Mouse (Mus musculus) hindbrain, embryonic 13.5 days (tissue): ENCODE measurements around the gene Hs6st2. TPM values are rescaled to one million over a fixed set of nuclear protein-coding genes. Genes with fewer than 3 reads are reported as not detected.

Experiments used
- ATAC-seq: fragments of 200-750 bp; cut with Nextera tagmentation; 2 replicates; pipeline ENCODE4 v1.8.0; 2017; ENCODE audit warnings: moderate TSS enrichment; ENCODE audit not compliant: low FRiP score
- H3K27ac ChIP-seq: fragments of 300-500 bp; sonication (generic); 2 replicates; pipeline ENCODE4 v1.5.1; 2015; ENCODE audit warnings: inconsistent platforms, mild to moderate bottlenecking, moderate library complexity
- H3K27me3 ChIP-seq: fragments of 300-500 bp; sonication (generic); 2 replicates; pipeline ENCODE4 v1.6.1; 2015; ENCODE audit warnings: mild to moderate bottlenecking, inconsistent platforms
- H3K36me3 ChIP-seq: fragments of 300-500 bp; sonication (generic); 2 replicates; pipeline ENCODE4 v1.6.1; 2015; ENCODE audit warnings: mild to moderate bottlenecking, inconsistent platforms
- H3K4me1 ChIP-seq: fragments of 300-500 bp; sonication (generic); replicated peaks from 2 replicates; pipeline ENCODE4 v1.6.1; 2015; ENCODE audit warnings: inconsistent platforms
- H3K4me2 ChIP-seq: fragments of 300-500 bp; sonication (generic); 2 replicates; pipeline ENCODE4 v1.6.1; 2015; ENCODE audit warnings: inconsistent platforms, mild to moderate bottlenecking, moderate library complexity
- H3K4me3 ChIP-seq: fragments of 300-500 bp; sonication (generic); 2 replicates; pipeline ENCODE4 v1.5.1; 2015; ENCODE audit warnings: mild to moderate bottlenecking, inconsistent platforms
- H3K9ac ChIP-seq: fragments of 300-500 bp; sonication (generic); 2 replicates; pipeline ENCODE4 v1.6.1; 2015; ENCODE audit warnings: mild to moderate bottlenecking, inconsistent platforms
- H3K9me3 ChIP-seq: fragments of 300-500 bp; sonication (generic); 2 replicates; pipeline ENCODE4 v1.6.1; 2016; ENCODE audit warnings: inconsistent platforms
- WGBS: fragments of 180-500 bp; shearing (Covaris S2); methylation state at CpG from one replicate; pipeline ENCODE4 v1.1.7; 2015; 5-methylcytosine and 5-hydroxymethylcytosine counted together
- polyA plus RNA-seq: library from polyadenylated mRNA; unstranded; fragments of >200 nt; fragmentation: Nextera tagmentation; extraction: Ambion mirVana; gene quantifications from 2 replicates; pipeline ENCODE4 v1.2.1, GENCODE M21; 2015

Gene Hs6st2
- polyA plus RNA-seq, 1 experiment from 2014 or later: 25.5 TPM

DNA sequence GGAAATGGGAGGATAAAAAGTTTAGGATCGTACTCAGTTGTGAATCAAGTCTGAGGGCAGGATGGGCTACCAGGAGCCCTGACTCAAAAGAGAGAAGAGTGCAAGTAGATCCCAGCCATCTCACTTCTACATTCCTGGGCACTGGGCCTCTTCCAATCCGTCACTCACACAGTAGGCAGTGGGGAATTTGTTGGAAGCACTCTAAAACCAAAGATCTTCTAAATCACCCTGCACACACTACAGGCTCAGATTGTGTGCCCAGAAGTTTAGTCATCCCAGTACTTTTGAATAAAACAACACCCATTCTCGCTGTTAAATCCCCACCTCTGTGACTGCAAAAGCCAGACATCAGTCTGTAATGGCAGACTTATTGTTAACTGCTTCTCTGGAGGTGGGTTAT lies 249.9 kb downstream of the Hs6st2 start:
- H3K27ac ChIP-seq: no peak overlapping the region
- ATAC-seq: no peak
- no peaks in the 10 kb centered on the region for H3K4me1 ChIP-seq
- H3K4me2 ChIP-seq: no peak overlapping the region
- H3K4me3 ChIP-seq: no peak overlapping the region
- WGBS: 70% methylated on average over 3 of the region's 3 CpGs
- no peaks in the 10 kb centered on the region for H3K9me3 ChIP-seq
- H3K36me3 ChIP-seq: no peaks in the 10 kb centered on the region
- H3K27me3 ChIP-seq: no peaks in the 10 kb centered on the region
- no peak overlapping the region for H3K9ac ChIP-seq

- H3K4me1 ChIP-seq: no peaks in the 10 kb centered on the region
- H3K9ac ChIP-seq: no peak overlapping the region
- no peaks in the 10 kb centered on the region for H3K27me3 ChIP-seq
- H3K36me3 ChIP-seq: no peaks in the 10 kb centered on the region
- ATAC-seq: no peak
- no peak overlapping the region for H3K27ac ChIP-seq
- no peak overlapping the region for H3K4me3 ChIP-seq
- no peak overlapping the region for H3K4me2 ChIP-seq
- 83% methylated on average over 5 of the region's 5 CpGs for WGBS
- H3K9me3 ChIP-seq: no peaks in the 10 kb centered on the region
These were observed 256.6 kb downstream of the Hs6st2 start for GRCm38 (mm10) chrX:51425031-51425430.

- no peak for ATAC-seq
- H3K27me3 ChIP-seq: no peaks in the 10 kb centered on the region
- 63% methylated on average over 2 of the region's 2 CpGs for WGBS
- no peak overlapping the region for H3K9ac ChIP-seq
- no peaks in the 10 kb centered on the region for H3K9me3 ChIP-seq
- no peak overlapping the region for H3K27ac ChIP-seq
- no peaks in the 10 kb centered on the region for H3K4me1 ChIP-seq
- H3K4me2 ChIP-seq: no peak overlapping the region
- no peaks in the 10 kb centered on the region for H3K36me3 ChIP-seq
- H3K4me3 ChIP-seq: no peak overlapping the region
These were observed 271.4 kb downstream of the Hs6st2 start for GRCm38 (mm10) chrX:51410289-51410688.

- H3K27ac ChIP-seq: no peak overlapping the region
- no peak overlapping the region for H3K4me3 ChIP-seq
- no peaks in the 10 kb centered on the region for H3K36me3 ChIP-seq
- H3K27me3 ChIP-seq: no peaks in the 10 kb centered on the region
- H3K9me3 ChIP-seq: no peaks in the 10 kb centered on the region
- no peaks in the 10 kb centered on the region for H3K4me1 ChIP-seq
- H3K9ac ChIP-seq: no peak overlapping the region
- peak; percentile 77; the same call in 1 of the 2 replicates for ATAC-seq
- H3K4me2 ChIP-seq: no peak overlapping the region
These were observed 284.2 kb downstream of the Hs6st2 start for GRCm38 (mm10) chrX:51397457-51397856.

DNA sequence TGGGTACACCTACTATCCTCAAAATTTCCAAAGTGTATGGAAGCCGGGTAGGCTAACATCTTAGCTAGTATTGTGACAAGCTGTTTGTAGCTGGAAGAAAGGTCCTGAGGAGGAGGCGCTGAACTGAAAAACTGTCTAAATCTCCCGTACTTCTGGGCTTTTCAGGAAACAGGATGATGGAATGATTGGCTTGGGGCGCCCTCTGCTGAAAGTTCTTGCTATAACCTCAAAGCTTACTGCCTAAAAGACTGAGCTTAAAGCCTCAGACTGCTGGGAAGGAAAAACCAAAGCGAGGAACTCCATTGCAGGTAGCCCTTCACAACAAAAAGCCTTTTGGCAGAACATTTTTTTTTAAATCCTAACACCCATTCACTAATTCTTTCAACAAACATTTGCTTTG lies 307.0 kb downstream of the Hs6st2 start:
- 20% methylated on average over 5 of the region's 5 CpGs for WGBS
- no peaks in the 10 kb centered on the region for H3K9me3 ChIP-seq
- H3K4me1 ChIP-seq: no peaks in the 10 kb centered on the region
- H3K9ac ChIP-seq: no peak overlapping the region
- H3K36me3 ChIP-seq: no peaks in the 10 kb centered on the region
- no peak for ATAC-seq
- no peaks in the 10 kb centered on the region for H3K27me3 ChIP-seq
- H3K27ac ChIP-seq: no peak overlapping the region
- no peak overlapping the region for H3K4me2 ChIP-seq
- no peak overlapping the region for H3K4me3 ChIP-seq

- ATAC-seq: no peak
- Histone ChIP-seq H3K9me3 (no peaks in the 10 kb centered on the region), H3K9ac (no peak overlapping the region), H3K4me2 (no peak overlapping the region), H3K27me3 (no peaks in the 10 kb centered on the region), H3K4me1 (no peaks in the 10 kb centered on the region), H3K27ac (no peak overlapping the region), H3K4me3 (no peak overlapping the region), H3K36me3 (no peaks in the 10 kb centered on the region)
- WGBS: 39% methylated on average over 5 of the region's 5 CpGs
These were observed 309.0 kb downstream of the Hs6st2 start for GRCm38 (mm10) chrX:51372477-51373239.

- Histone ChIP-seq H3K27ac (no peak overlapping the region), H3K9me3 (no peaks in the 10 kb centered on the region), H3K4me1 (no peaks in the 10 kb centered on the region), H3K9ac (no peak overlapping the region), H3K27me3 (no peaks in the 10 kb centered on the region), H3K36me3 (no peaks in the 10 kb centered on the region), H3K4me3 (no peak overlapping the region), H3K4me2 (no peak overlapping the region)
- 90% methylated on average over 1 of the region's 1 CpGs for WGBS
- no peak for ATAC-seq
These were observed 332.0 kb downstream of the Hs6st2 start for GRCm38 (mm10) chrX:51349682-51350081.

- no peak overlapping the region for H3K4me3 ChIP-seq
- no peaks in the 10 kb centered on the region for H3K9me3 ChIP-seq
- no peaks in the 10 kb centered on the region for H3K36me3 ChIP-seq
- H3K4me1 ChIP-seq: no peaks in the 10 kb centered on the region
- ATAC-seq: no peak
- no peak overlapping the region for H3K4me2 ChIP-seq
- 59% methylated on average over 3 of the region's 3 CpGs for WGBS
- no peak overlapping the region for H3K9ac ChIP-seq
- H3K27ac ChIP-seq: no peak overlapping the region
- no peaks in the 10 kb centered on the region for H3K27me3 ChIP-seq
These were observed 338.1 kb downstream of the Hs6st2 start for GRCm38 (mm10) chrX:51343595-51343994.

Other genes starting within 250 kb of the Hs6st2 start
- gene Usp26, start 119.4 kb upstream of the Hs6st2 start, polyA plus RNA-seq: not detected in 2 replicates